Mouse (Mus musculus): ENCODE results near the gene Gsto2. TPM values are rescaled to one million over a fixed set of nuclear protein-coding genes. Genes with fewer than 3 reads are reported as not detected.

The Gsto2 gene
- polyA plus RNA-seq, 1 experiment from 2014 or later = 0.76 TPM

DNA sequence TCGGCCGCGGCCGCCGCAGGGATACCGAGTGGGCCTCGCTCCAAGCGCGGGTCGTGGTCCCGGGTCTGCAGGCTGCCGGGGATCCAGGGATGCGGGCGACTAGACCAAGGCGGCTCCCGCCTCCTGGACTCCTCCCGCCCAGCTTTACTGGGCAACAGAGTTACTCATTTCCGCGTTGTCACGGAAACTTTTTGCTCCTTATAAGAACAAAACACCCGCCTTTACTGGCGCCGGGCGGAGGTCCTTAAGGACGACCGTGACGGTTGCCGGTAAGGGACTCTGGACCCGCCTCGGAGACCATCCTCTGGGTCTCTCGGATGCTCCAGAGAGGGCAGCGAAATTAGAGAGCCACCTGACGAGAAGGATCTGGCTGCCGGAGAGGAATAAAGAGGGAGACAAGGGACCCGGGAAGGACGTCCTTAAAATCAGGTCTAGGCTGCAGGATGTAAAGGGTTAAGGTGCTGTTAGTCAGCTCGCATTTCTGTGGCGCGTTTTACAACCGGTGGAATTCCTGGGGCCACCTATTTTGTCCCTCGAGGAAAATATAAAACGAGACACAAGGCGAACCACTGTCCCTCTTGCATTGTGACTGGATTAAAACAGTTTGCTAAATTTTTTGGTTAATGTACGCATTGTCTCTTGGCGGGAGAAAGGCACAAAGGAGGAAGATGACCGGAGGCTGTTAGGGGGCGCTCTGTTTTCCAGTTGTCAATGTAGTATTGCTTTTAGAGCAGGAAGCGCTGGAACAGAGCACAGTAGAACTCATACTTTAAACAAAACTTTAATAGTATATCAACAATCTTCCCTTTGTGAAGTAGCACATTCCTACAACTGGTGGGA lies 54.0 kb downstream of the Gsto2 start, which contains the start of the genes Cfap43 and Itprip:
Gene Cfap43, minus strand, starts transcription at position 162 of the 840 bp plus-strand sequence.
Gene Itprip, minus strand, starts transcription at position 174 of the 840 bp plus-strand sequence.
- H3K27me3 ChIP-seq (ENCODE audit: poor library complexity, severe bottlenecking) = no peaks in the 10 kb centered on the region
- peaks cover 42% of the 10 kb centered on the region for H3K4me1 ChIP-seq
- peak; percentile 84 for DNase-seq (ENCODE audit: extremely low spot score, low spot score)
- H3K9me3 ChIP-seq = no peaks in the 10 kb centered on the region
- peak within 1 kb of the TSS; percentile 98 for H3K27ac ChIP-seq
- WGBS = under 1% methylated on average over 48 of the region's 48 CpGs
- no peaks in the 10 kb centered on the region; the same call in 1 of the 2 replicates for H3K36me3 ChIP-seq (replicated peaks)
- H3K4me3 ChIP-seq = peak within 1 kb of the TSS; percentile 90

DNA sequence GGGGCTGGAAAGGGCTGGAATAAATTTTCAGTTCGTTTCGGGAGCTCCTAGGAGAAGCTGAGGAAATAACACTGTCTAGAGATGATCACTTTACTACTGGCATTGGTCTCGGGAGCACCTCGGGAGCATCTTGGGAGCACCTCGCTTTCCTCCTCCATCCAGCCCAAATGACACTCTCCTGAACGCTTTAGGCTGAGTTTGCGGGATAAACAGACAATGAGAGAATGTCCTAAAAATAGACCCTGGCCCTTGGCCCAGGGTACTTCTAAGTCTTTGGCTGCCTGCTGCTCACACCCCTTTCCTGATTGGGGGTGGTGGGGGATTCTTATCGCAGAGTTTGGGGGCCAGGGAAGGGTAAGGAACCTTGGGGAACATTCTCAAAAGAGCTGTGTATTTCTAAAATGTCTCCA lies 54.6 kb downstream of the Gsto2 start:
- no peaks in the 10 kb centered on the region for H3K9me3 ChIP-seq
- H3K27me3 ChIP-seq (ENCODE audit: poor library complexity, severe bottlenecking) = no peaks in the 10 kb centered on the region
- 9% methylated on average over 8 of the region's 8 CpGs for WGBS
- DNase-seq (ENCODE audit: extremely low spot score, low spot score) = no peak
- H3K36me3 ChIP-seq (replicated peaks) = no peaks in the 10 kb centered on the region
- H3K27ac ChIP-seq = peak overlapping the region; percentile 98
- H3K4me1 ChIP-seq = peaks cover 40% of the 10 kb centered on the region
- peak overlapping the region; percentile 90 for H3K4me3 ChIP-seq

DNA sequence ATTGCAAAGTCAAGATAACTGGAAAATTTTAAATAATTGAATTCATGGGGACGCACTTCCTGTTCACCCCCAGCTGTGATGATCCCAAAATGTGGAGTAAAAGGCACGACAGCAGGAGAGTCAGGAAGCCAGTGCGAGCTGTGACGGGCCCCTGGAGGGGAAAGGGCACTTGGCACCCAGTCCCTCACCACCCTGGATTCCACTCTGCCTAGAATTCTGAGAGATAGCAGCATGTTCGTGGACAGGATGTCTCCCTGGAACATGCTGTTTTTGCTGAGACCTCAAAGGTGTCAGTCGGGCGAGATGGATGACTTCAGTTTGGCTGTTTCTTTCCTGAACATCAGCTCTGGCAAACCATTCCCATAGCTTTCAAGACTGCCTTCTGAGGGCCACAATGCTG lies 60.5 kb downstream of the Gsto2 start:
- 90% methylated on average over 7 of the region's 7 CpGs for WGBS
- no peak for DNase-seq (ENCODE audit: extremely low spot score, low spot score)

DNA sequence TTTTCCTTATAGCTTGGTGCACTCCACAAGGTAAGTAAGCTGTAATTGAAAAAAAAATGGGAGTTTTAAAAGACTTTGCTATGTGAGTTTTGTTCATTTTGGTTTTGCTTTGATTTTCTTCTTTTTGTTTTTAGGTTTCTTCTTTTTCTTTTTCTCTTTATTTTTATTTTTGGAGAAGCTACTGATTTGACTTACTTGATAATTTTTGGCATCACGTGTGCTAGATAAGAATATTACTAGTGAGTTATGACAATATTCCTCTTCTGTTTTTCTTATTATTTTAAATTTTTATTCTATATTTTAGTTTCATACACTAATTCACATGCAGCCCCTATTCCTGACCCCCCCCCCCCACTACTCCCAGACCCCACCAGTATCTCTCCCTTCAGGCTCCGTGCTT lies 61.7 kb downstream of the Gsto2 start:
- H3K36me3 ChIP-seq (replicated peaks) = no peaks in the 10 kb centered on the region
- H3K27me3 ChIP-seq (ENCODE audit: poor library complexity, severe bottlenecking) = no peaks in the 10 kb centered on the region
- H3K27ac ChIP-seq = no peak overlapping the region
- no peak for DNase-seq (ENCODE audit: extremely low spot score, low spot score)
- no peaks in the 10 kb centered on the region for H3K4me1 ChIP-seq
- no peak overlapping the region for H3K4me3 ChIP-seq
- H3K9me3 ChIP-seq = no peaks in the 10 kb centered on the region; the same call in 1 of the 2 replicates
- 89% methylated on average over 2 of the region's 2 CpGs for WGBS

More for the DNA sequence above, 60.5 kb downstream of the Gsto2 start:
- no peaks in the 10 kb centered on the region for H3K36me3 ChIP-seq (replicated peaks)
- no peaks in the 10 kb centered on the region for H3K4me1 ChIP-seq
- H3K27ac ChIP-seq = no peak overlapping the region
- no peak overlapping the region for H3K4me3 ChIP-seq
- H3K9me3 ChIP-seq = no peaks in the 10 kb centered on the region; the same call in 1 of the 2 replicates
- no peaks in the 10 kb centered on the region for H3K27me3 ChIP-seq (ENCODE audit: poor library complexity, severe bottlenecking)

DNA sequence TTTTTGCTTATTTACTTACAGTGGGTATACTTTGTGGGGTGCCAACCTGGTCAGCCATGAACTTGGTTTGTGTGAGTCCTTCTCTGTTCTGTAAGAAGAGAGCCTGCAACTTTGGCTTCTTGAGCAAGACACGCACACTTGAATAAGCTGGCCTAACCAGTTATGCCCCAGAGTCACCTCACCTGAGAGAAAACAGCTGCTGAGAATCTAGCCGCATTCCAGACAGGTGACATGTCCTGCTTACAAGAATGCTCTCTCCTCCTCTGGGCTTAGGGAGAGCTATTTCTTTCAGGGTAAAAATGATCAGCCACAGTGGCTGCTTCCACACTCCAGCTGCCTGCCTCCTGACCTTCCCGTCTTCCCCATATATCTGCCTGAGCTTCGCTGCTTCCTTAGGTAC lies 63.7 kb downstream of the Gsto2 start:
- Histone ChIP-seq H3K27me3 (ENCODE audit: poor library complexity, severe bottlenecking) (no peaks in the 10 kb centered on the region), H3K4me3 (no peak overlapping the region), H3K36me3 (replicated peaks) (no peaks in the 10 kb centered on the region), H3K4me1 (no peaks in the 10 kb centered on the region), H3K27ac (no peak overlapping the region), H3K9me3 (no peaks in the 10 kb centered on the region; the same call in 1 of the 2 replicates)
- WGBS = 89% methylated on average over 4 of the region's 4 CpGs
- no peak for DNase-seq (ENCODE audit: extremely low spot score, low spot score)

DNA sequence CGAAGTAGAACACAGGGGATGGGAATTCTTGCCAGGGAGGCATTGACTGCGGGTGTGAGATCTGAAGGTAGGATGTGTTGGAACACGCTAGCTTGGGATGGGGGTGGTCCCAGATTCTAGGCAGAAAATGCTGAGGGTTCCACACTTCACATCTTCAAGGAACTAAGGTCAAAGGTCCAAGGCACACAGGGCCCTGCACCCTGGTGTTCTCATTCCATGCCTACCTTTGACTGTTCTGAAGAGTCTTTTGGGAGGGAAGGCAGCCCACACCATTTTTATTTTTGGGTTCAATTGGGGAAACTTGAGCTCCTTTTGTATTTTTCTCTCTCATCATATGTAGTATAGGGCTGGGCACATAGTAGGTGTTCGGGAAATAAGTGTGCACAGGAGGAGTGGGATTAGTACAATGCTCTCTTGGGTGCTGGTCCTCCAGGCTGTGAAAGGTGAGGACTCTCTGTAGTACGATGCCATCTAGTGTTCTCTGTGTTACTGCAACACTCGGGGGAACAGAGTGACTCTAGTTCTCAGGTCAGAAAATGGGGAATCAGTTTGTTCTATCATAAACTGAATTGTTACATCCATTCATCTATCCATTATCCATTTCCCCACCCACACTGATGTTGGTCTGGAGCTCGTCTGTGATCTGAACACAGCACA lies 66.8 kb downstream of the Gsto2 start:
- DNase-seq (ENCODE audit: extremely low spot score, low spot score) = peak; percentile 30
- no peak overlapping the region for H3K27ac ChIP-seq
- peaks cover 4% of the 10 kb centered on the region for H3K4me1 ChIP-seq
- H3K36me3 ChIP-seq (replicated peaks) = no peaks in the 10 kb centered on the region
- H3K9me3 ChIP-seq = no peaks in the 10 kb centered on the region
- 0 out of 2 replicates have a peak, but pooled peaks cover 6% of the 10 kb centered on the region for H3K27me3 ChIP-seq (ENCODE audit: poor library complexity, severe bottlenecking)
- WGBS = 53% methylated on average over 7 of the region's 7 CpGs
- H3K4me3 ChIP-seq = no peak overlapping the region

DNA sequence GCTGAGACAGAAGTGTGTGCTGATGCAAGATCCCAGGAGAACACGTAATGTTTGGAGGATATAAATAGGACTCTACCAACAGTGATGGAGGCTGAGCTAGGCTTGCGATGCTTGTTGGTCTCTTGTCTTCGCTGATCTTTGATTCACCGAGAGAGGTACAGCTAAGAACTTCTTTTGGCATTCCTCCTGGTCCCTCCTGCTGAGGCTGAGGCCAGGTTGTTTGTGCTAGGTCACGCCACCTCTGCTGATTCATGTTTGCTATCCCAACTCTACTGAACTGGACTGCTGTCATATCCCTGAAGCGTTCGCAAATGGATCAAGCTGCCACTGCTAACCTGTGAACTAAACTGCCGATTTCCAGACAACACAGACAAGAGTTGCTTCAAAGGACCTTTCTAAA lies 68.8 kb downstream of the Gsto2 start:
- 92% methylated on average over 8 of the region's 8 CpGs for WGBS

DNA sequence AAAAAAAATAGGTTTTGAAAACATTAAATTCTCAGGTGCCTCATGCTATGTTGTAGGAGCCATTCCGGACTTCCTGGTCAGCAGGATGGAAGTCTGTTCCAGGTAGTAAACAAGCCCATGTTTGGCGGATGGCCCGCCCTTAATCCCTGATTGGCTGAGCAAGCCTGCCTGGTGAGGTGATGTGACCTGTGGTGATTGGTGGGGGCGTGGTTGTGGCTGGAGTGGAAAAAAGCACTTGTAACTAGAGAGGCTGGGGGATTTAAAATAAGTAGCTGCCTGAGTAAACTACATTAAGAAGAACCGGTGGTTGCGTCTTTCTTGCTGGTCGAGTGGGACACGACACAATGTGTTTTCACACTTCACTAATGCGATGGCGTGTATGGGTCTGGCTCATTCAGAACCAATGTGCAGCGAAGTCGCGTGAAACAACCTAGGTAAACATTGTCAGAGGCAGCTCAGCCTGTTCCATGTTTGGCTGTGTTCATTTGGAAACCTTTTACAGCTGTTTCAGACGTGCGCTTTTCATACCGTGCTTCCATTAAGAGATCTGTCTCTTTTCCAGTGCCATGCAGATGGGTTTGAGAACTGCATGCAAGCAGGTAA lies 69.4 kb downstream of the Gsto2 start:
- WGBS = 80% methylated on average over 16 of the region's 16 CpGs
- Histone ChIP-seq H3K27ac (no peak overlapping the region), H3K9me3 (no peaks in the 10 kb centered on the region), H3K4me1 (peaks cover 21% of the 10 kb centered on the region), H3K27me3 (ENCODE audit: poor library complexity, severe bottlenecking) (peaks cover 23% of the 10 kb centered on the region), H3K4me3 (no peak overlapping the region), H3K36me3 (replicated peaks) (no peaks in the 10 kb centered on the region)
- DNase-seq (ENCODE audit: extremely low spot score, low spot score) = no peak

More for the DNA sequence above, 68.8 kb downstream of the Gsto2 start:
- no peaks in the 10 kb centered on the region for H3K9me3 ChIP-seq
- DNase-seq (ENCODE audit: extremely low spot score, low spot score) = no peak
- H3K27me3 ChIP-seq (ENCODE audit: poor library complexity, severe bottlenecking) = peaks cover 20% of the 10 kb centered on the region
- H3K4me3 ChIP-seq = no peak overlapping the region
- H3K36me3 ChIP-seq (replicated peaks) = no peaks in the 10 kb centered on the region
- H3K27ac ChIP-seq = no peak overlapping the region
- peaks cover 21% of the 10 kb centered on the region for H3K4me1 ChIP-seq

DNA sequence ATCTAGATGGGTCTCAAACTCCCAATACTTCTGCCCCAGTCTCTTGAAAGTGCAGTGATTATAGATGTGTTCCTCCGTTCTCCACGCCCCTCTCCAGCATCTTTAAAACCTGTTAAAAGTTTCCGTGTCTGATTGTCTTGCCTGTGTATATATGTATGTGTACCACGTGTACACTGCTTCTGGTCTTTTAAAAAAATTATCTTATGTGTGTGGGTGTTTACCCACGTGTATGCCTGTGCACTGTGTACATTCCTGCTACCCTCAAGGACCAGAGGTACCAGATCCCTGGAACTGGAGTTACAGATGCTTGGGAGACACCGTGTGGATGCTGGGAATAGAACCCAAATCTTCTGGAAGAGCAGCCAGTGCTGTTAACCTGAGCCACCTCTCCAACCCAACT lies 70.2 kb downstream of the Gsto2 start:
- Histone ChIP-seq H3K27me3 (ENCODE audit: poor library complexity, severe bottlenecking) (peaks cover 31% of the 10 kb centered on the region), H3K4me1 (peaks cover 21% of the 10 kb centered on the region), H3K36me3 (replicated peaks) (no peaks in the 10 kb centered on the region), H3K9me3 (no peaks in the 10 kb centered on the region), H3K27ac (no peak overlapping the region), H3K4me3 (no peak overlapping the region)
- no peak for DNase-seq (ENCODE audit: extremely low spot score, low spot score)
- WGBS = 83% methylated on average over 6 of the region's 6 CpGs

Small RNA genes lying within 50 kb of the gene (microRNA-seq; reads per million reads assigned to microRNA genes)
- gene Gm22240 = not detected

Other genes with a start within 250 kb of the Gsto2 start
- 0.21 and 0.22 TPM in 2 replicates for gene Col17a1, start 173.4 kb upstream of the Gsto2 start, polyA plus RNA-seq (2016; fragmentation: Nextera tagmentation; extraction: Ambion mirVana)
- gene Sfr1, start 133.9 kb upstream of the Gsto2 start, polyA plus RNA-seq (2016; fragmentation: Nextera tagmentation; extraction: Ambion mirVana) = 290 and 317 TPM in 2 replicates
- 115 and 120 TPM in 2 replicates for gene Gsto1, start 10.6 kb upstream of the Gsto2 start, polyA plus RNA-seq (2016; fragmentation: Nextera tagmentation; extraction: Ambion mirVana)
- 0.05 and 0.06 TPM in 2 replicates for gene Cfap43, start 53.8 kb downstream of the Gsto2 start, polyA plus RNA-seq (2016; fragmentation: Nextera tagmentation; extraction: Ambion mirVana)
- gene Itprip, start 53.8 kb downstream of the Gsto2 start, polyA plus RNA-seq (2016; fragmentation: Nextera tagmentation; extraction: Ambion mirVana) = 21.2 and 21.9 TPM in 2 replicates
- 0.06 TPM in 1 of 2 replicates, not detected in the other for gene Cfap58, start 72.1 kb downstream of the Gsto2 start, polyA plus RNA-seq (2016; fragmentation: Nextera tagmentation; extraction: Ambion mirVana)

All from forebrain, embryonic 10.5 days (tissue).